ENCODE assay signal across 8 mouse cellular contexts in genomic region chr1:185203909-185204661, GRCm38 (mm10). TPM values are rescaled to one million over a fixed set of nuclear protein-coding genes. Genes with fewer than 3 reads are reported as not detected.
DNase-seq lines count a peak whose midpoint lies in the region; ATAC-seq lines count a peak whose summit lies in the region.

Gene Rab3gap2 (plus strand): TSS chr1:185204117.

- peak within 1 kb of the TSS; percentile 78 for H3K27ac ChIP-seq in hindbrain, embryonic 12.5 days

- WGBS in hindbrain, embryonic 12.5 days, result under 1% methylated on average over 56 of the region's 57 CpGs

- peak within 1 kb of the TSS; percentile 84 for H3K4me3 ChIP-seq in hindbrain, embryonic 12.5 days

- no peaks in the 10 kb centered on the region for H3K36me3 ChIP-seq in hindbrain, embryonic 12.5 days

- H3K9ac ChIP-seq in hindbrain, embryonic 12.5 days, result peak within 1 kb of the TSS; percentile 94

- H3K27me3 ChIP-seq in hindbrain, embryonic 12.5 days, result no peaks in the 10 kb centered on the region

- no peaks in the 10 kb centered on the region for H3K9me3 ChIP-seq in hindbrain, embryonic 12.5 days (replicated peaks)

- H3K4me1 ChIP-seq in hindbrain, embryonic 12.5 days, result peaks cover 31% of the 10 kb centered on the region

- peak; percentile 100 for DNase-seq in Muller cell, postnatal 12 days (ENCODE audit: inconsistent ontology term)
- peak; percentile 99 for DNase-seq in cerebellum, adult 9-11 months
- DNase-seq in frontal cortex, postnatal 10 days (ENCODE audit: low spot score in 2 of 2), result peak; percentile 98 to 99
- DNase-seq in layer of hippocampus, postnatal 14 days (ENCODE audit: low spot score in 2 of 2), result peak; percentile 98
- peak; percentile 100 for DNase-seq in lung, postnatal 14 days
- DNase-seq in retina, adult 2 months (ENCODE audit: low read depth, low spot score), result peak; percentile 92
- DNase-seq in thymus, postnatal 36 days, result peak; percentile 99 to 100

- ATAC-seq in hindbrain, embryonic 12.5 days (ENCODE audit: low FRiP score), result peak; percentile 95

- H3K4me2 ChIP-seq in hindbrain, embryonic 12.5 days (replicated peaks), result peak within 1 kb of the TSS; percentile 95

RNA-seq across cellular contexts. Expression of gene Rab3gap2, which starts in this region (rescaled TPM):
- 27.4 and 28.7 TPM in 2 replicates for polyA plus RNA-seq in hindbrain, embryonic 12.5 days (2016; fragmentation: Nextera tagmentation; extraction: Ambion mirVana)
- total RNA-seq in layer of hippocampus, postnatal 14 days (2021), result 10 to 100 TPM; 58.6 to 61.6 TPM

Comparison
In these comparisons a context has a peak if more than half of its experiments do, and no peak if none do; other contexts are left out.
1. Peak in every context shown above with its lines: DNase-seq, ATAC-seq, H3K4me3 ChIP-seq and H3K27ac ChIP-seq.